Mouse (Mus musculus): ENCODE data around the gene Arhgap6. TPM values are rescaled to one million over a fixed set of nuclear protein-coding genes. Genes with fewer than 3 reads are reported as not detected.

Arhgap6 gene
- polyA plus RNA-seq, 1 experiment from 2014 or later: 5.0 TPM

- H3K4me3 ChIP-seq (ENCODE audit: low read depth, low read length): no peak overlapping the region
- H3K9ac ChIP-seq (replicated peaks; ENCODE audit: low read depth, low read length): no peak overlapping the region
- no peaks in the 10 kb centered on the region for H3K36me3 ChIP-seq (ENCODE audit: control insufficient read depth, insufficient read depth, low read length)
- H3K4me2 ChIP-seq (ENCODE audit: low read depth, low read length): no peak overlapping the region
- H3K4me1 ChIP-seq (ENCODE audit: control insufficient read depth, insufficient read depth, low read length): no peaks in the 10 kb centered on the region
- no peak for ATAC-seq (ENCODE audit: low read depth)
- no peak overlapping the region for H3K27ac ChIP-seq (ENCODE audit: low read depth, low read length)
- no peaks in the 10 kb centered on the region for H3K27me3 ChIP-seq (ENCODE audit: control insufficient read depth, insufficient read depth, low read length)
- H3K9me3 ChIP-seq (ENCODE audit: control insufficient read depth, low read length): no peaks in the 10 kb centered on the region
- 70% methylated on average over 2 of the region's 2 CpGs for WGBS
Observed at GRCm38 (mm10) chrX:169178634-169179033, 383.7 kb downstream of the Arhgap6 start.

- no peaks in the 10 kb centered on the region for H3K36me3 ChIP-seq (ENCODE audit: control insufficient read depth, insufficient read depth, low read length)
- 87% methylated on average over 5 of the region's 5 CpGs for WGBS
- H3K27me3 ChIP-seq (ENCODE audit: control insufficient read depth, insufficient read depth, low read length): no peaks in the 10 kb centered on the region
- no peak within 1 kb of the TSS for H3K4me2 ChIP-seq (ENCODE audit: low read depth, low read length)
- ATAC-seq (ENCODE audit: low read depth): no peak
- no peaks in the 10 kb centered on the region for H3K4me1 ChIP-seq (ENCODE audit: control insufficient read depth, insufficient read depth, low read length)
- no peak within 1 kb of the TSS for H3K4me3 ChIP-seq (ENCODE audit: low read depth, low read length)
- no peak within 1 kb of the TSS for H3K9ac ChIP-seq (replicated peaks; ENCODE audit: low read depth, low read length)
- no peak within 1 kb of the TSS for H3K27ac ChIP-seq (ENCODE audit: low read depth, low read length)
- H3K9me3 ChIP-seq (ENCODE audit: control insufficient read depth, low read length): no peaks in the 10 kb centered on the region
Observed at GRCm38 (mm10) chrX:169187100-169187499, 392.2 kb downstream of the Arhgap6 start, which contains the start of gene Amelx. Amelx (minus strand) TSS chrX:169187200.

GRCm38 (mm10) chrX:169210019-169210418, 415.1 kb downstream of the Arhgap6 start:
- no peak for ATAC-seq (ENCODE audit: low read depth)
- H3K9me3 ChIP-seq (ENCODE audit: control insufficient read depth, low read length): no peaks in the 10 kb centered on the region
- H3K4me2 ChIP-seq (ENCODE audit: low read depth, low read length): no peak overlapping the region
- 74% methylated on average over 3 of the region's 3 CpGs for WGBS
- no peaks in the 10 kb centered on the region for H3K36me3 ChIP-seq (ENCODE audit: control insufficient read depth, insufficient read depth, low read length)
- H3K27me3 ChIP-seq (ENCODE audit: control insufficient read depth, insufficient read depth, low read length): peaks cover 3% of the 10 kb centered on the region; the same call in 1 of the 2 replicates
- H3K4me1 ChIP-seq (ENCODE audit: control insufficient read depth, insufficient read depth, low read length): no peaks in the 10 kb centered on the region
- no peak overlapping the region for H3K4me3 ChIP-seq (ENCODE audit: low read depth, low read length)
- no peak overlapping the region for H3K9ac ChIP-seq (replicated peaks; ENCODE audit: low read depth, low read length)
- H3K27ac ChIP-seq (ENCODE audit: low read depth, low read length): no peak overlapping the region

- WGBS: 76% methylated on average over 8 of the region's 8 CpGs
- no peak overlapping the region for H3K4me3 ChIP-seq (ENCODE audit: low read depth, low read length)
- ATAC-seq (ENCODE audit: low read depth): no peak
- H3K27ac ChIP-seq (ENCODE audit: low read depth, low read length): no peak overlapping the region
- no peaks in the 10 kb centered on the region for H3K36me3 ChIP-seq (ENCODE audit: control insufficient read depth, insufficient read depth, low read length)
- no peak overlapping the region for H3K9ac ChIP-seq (replicated peaks; ENCODE audit: low read depth, low read length)
- H3K4me1 ChIP-seq (ENCODE audit: control insufficient read depth, insufficient read depth, low read length): no peaks in the 10 kb centered on the region
- no peak overlapping the region for H3K4me2 ChIP-seq (ENCODE audit: low read depth, low read length)
- no peaks in the 10 kb centered on the region for H3K27me3 ChIP-seq (ENCODE audit: control insufficient read depth, insufficient read depth, low read length)
- no peaks in the 10 kb centered on the region for H3K9me3 ChIP-seq (ENCODE audit: control insufficient read depth, low read length)
Observed at GRCm38 (mm10) chrX:169220064-169220463, 425.2 kb downstream of the Arhgap6 start.

GRCm38 (mm10) chrX:169222357-169223062, 427.6 kb downstream of the Arhgap6 start:
- H3K4me1 ChIP-seq (ENCODE audit: control insufficient read depth, insufficient read depth, low read length): no peaks in the 10 kb centered on the region
- H3K27me3 ChIP-seq (ENCODE audit: control insufficient read depth, insufficient read depth, low read length): no peaks in the 10 kb centered on the region
- H3K4me3 ChIP-seq (ENCODE audit: low read depth, low read length): no peak overlapping the region
- H3K4me2 ChIP-seq (ENCODE audit: low read depth, low read length): no peak overlapping the region
- no peak overlapping the region for H3K9ac ChIP-seq (replicated peaks; ENCODE audit: low read depth, low read length)
- 70% methylated on average over 3 of the region's 3 CpGs for WGBS
- H3K27ac ChIP-seq (ENCODE audit: low read depth, low read length): no peak overlapping the region
- no peaks in the 10 kb centered on the region for H3K36me3 ChIP-seq (ENCODE audit: control insufficient read depth, insufficient read depth, low read length)
- no peaks in the 10 kb centered on the region for H3K9me3 ChIP-seq (ENCODE audit: control insufficient read depth, low read length)
- no peak for ATAC-seq (ENCODE audit: low read depth)

GRCm38 (mm10) chrX:169255915-169256314, 461.0 kb downstream of the Arhgap6 start:
- H3K9me3 ChIP-seq (ENCODE audit: control insufficient read depth, low read length): no peaks in the 10 kb centered on the region
- WGBS: 85% methylated on average over 1 of the region's 1 CpGs
- H3K27ac ChIP-seq (ENCODE audit: low read depth, low read length): no peak overlapping the region
- H3K4me1 ChIP-seq (ENCODE audit: control insufficient read depth, insufficient read depth, low read length): no peaks in the 10 kb centered on the region
- no peak overlapping the region for H3K4me3 ChIP-seq (ENCODE audit: low read depth, low read length)
- H3K9ac ChIP-seq (replicated peaks; ENCODE audit: low read depth, low read length): no peak overlapping the region
- H3K4me2 ChIP-seq (ENCODE audit: low read depth, low read length): no peak overlapping the region
- no peak for ATAC-seq (ENCODE audit: low read depth)
- H3K36me3 ChIP-seq (ENCODE audit: control insufficient read depth, insufficient read depth, low read length): no peaks in the 10 kb centered on the region
- no peaks in the 10 kb centered on the region; the same call in 1 of the 2 replicates for H3K27me3 ChIP-seq (ENCODE audit: control insufficient read depth, insufficient read depth, low read length)

- Histone ChIP-seq H3K4me1 (ENCODE audit: control insufficient read depth, insufficient read depth, low read length) (no peaks in the 10 kb centered on the region), H3K9me3 (ENCODE audit: control insufficient read depth, low read length) (no peaks in the 10 kb centered on the region), H3K27me3 (ENCODE audit: control insufficient read depth, insufficient read depth, low read length) (no peaks in the 10 kb centered on the region; the same call in 1 of the 2 replicates), H3K36me3 (ENCODE audit: control insufficient read depth, insufficient read depth, low read length) (no peaks in the 10 kb centered on the region), H3K4me3 (ENCODE audit: low read depth, low read length) (no peak overlapping the region), H3K4me2 (ENCODE audit: low read depth, low read length) (no peak overlapping the region), H3K9ac (replicated peaks; ENCODE audit: low read depth, low read length) (no peak overlapping the region), H3K27ac (ENCODE audit: low read depth, low read length) (no peak overlapping the region)
- no peak for ATAC-seq (ENCODE audit: low read depth)
Observed at GRCm38 (mm10) chrX:169256741-169257140, 461.8 kb downstream of the Arhgap6 start.

GRCm38 (mm10) chrX:169261034-169261433, 466.1 kb downstream of the Arhgap6 start:
- Histone ChIP-seq H3K9ac (replicated peaks; ENCODE audit: low read depth, low read length) (no peak overlapping the region), H3K4me3 (ENCODE audit: low read depth, low read length) (no peak overlapping the region), H3K27me3 (ENCODE audit: control insufficient read depth, insufficient read depth, low read length) (no peaks in the 10 kb centered on the region), H3K4me1 (ENCODE audit: control insufficient read depth, insufficient read depth, low read length) (no peaks in the 10 kb centered on the region), H3K36me3 (ENCODE audit: control insufficient read depth, insufficient read depth, low read length) (no peaks in the 10 kb centered on the region), H3K4me2 (ENCODE audit: low read depth, low read length) (no peak overlapping the region), H3K27ac (ENCODE audit: low read depth, low read length) (no peak overlapping the region), H3K9me3 (ENCODE audit: control insufficient read depth, low read length) (no peaks in the 10 kb centered on the region)
- no peak for ATAC-seq (ENCODE audit: low read depth)
- WGBS: 82% methylated on average over 3 of the region's 3 CpGs

- Histone ChIP-seq H3K9me3 (ENCODE audit: control insufficient read depth, low read length) (no peaks in the 10 kb centered on the region), H3K9ac (replicated peaks; ENCODE audit: low read depth, low read length) (no peak overlapping the region), H3K27ac (ENCODE audit: low read depth, low read length) (no peak overlapping the region), H3K4me2 (ENCODE audit: low read depth, low read length) (no peak overlapping the region), H3K4me1 (ENCODE audit: control insufficient read depth, insufficient read depth, low read length) (no peaks in the 10 kb centered on the region), H3K36me3 (ENCODE audit: control insufficient read depth, insufficient read depth, low read length) (no peaks in the 10 kb centered on the region), H3K27me3 (ENCODE audit: control insufficient read depth, insufficient read depth, low read length) (no peaks in the 10 kb centered on the region), H3K4me3 (ENCODE audit: low read depth, low read length) (no peak overlapping the region)
- ATAC-seq (ENCODE audit: low read depth): no peak
- 75% methylated on average over 2 of the region's 2 CpGs for WGBS
Observed at GRCm38 (mm10) chrX:169262212-169262611, 467.3 kb downstream of the Arhgap6 start.
